Mouse (Mus musculus): ENCODE measurements around the gene Zc3h4.

Gene Zc3h4

GRCm38 (mm10) chr7:16401991-16402431 lies 1.3 kb downstream of the Zc3h4 start:
- peak; percentile 44 for DNase-seq

- no peak for DNase-seq
Observed at GRCm38 (mm10) chr7:16402449-16402848, 1.7 kb downstream of the Zc3h4 start.

DNA sequence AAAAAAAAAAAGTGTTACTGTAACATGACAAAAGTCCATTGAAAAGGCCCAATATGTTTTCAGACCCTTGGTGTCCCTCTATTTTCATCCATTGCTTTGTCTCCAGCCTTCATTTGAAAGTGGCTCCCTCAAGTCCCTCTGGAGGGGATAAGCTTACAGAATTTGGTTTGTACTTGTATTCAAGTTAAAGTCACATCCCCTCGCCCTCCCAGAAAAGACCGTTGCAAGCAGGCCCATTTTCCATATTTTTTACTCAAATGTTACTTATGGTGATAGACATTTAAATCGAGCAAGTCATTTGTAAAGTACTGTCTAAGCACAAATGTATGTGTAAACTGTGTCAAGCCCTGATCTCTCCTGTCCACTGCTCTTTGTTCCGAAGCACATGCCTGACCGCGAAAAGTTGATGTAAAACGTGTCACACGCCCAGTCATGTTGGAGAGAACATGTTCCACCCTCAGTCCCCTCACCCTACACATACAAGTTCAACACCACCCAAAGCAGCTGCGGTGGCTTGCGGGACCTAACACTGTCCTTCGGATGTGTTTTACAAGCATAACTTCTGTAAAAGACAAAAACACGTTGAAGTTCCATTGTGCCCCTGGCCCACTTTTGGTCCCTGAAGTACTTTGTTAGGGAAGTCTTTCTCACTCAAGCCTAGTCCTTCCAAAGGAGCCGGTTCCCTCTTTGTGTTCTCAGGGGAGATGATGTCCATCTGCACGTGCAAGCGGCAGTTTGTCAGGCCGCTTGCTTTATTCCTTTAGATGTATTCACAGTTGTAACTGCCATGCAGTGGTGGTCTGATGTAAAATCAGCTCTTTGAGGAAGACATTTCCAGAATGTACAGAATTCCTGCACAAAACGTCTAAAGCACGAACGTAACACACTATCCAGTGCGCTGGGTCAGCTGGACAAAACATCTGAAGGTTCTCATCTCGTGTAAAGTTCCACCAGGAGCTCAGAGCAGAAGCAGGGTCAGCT lies 2.5 kb downstream of the Zc3h4 start:
- DNase-seq, result no peak

GRCm38 (mm10) chr7:16404315-16405072 lies 3.8 kb downstream of the Zc3h4 start:
- no peak for DNase-seq

- peak; percentile 66 for DNase-seq
Observed at GRCm38 (mm10) chr7:16405073-16405455, 4.4 kb downstream of the Zc3h4 start.

- DNase-seq, result peak; percentile 80
Observed at GRCm38 (mm10) chr7:16405516-16406351, 5.0 kb downstream of the Zc3h4 start.

DNA sequence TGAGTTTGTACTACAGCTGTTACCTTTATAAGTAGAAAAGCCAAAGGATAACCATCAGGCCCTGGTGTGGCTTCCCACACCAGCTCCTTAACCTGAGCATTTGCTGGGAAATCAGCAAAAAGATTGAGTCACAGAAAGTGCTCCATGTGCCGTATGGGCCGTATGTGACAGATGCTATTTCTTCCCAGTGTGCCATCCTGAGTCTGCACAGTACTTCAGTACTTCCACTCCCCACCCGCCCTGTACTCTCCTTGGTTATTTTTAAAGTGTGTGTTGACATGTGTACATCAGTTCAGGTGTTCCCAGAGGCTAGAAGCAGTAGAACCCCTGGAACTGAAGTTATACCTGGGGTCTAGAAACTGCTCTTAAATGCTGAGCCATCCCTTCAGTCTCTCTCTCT lies 6.3 kb downstream of the Zc3h4 start:
- DNase-seq, result no peak

DNA sequence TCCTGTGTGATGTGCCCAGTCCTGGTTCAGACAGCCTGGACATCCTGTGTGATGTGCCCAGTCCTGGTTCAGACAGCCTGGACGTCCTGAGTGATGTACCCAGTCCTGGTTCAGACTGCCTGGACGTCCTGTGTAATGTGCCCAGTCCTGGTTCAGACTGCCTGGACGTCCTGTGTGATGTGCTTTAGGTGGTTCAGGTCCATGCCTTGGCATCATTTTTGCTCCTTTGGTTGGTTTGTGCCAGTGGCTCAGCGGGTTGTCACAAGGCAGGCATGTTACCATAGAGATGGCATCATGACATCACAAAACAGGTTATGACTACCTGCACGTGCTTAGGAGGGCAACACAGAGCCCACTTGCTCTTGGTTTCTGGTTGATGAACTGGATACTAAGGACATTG lies 10.4 kb downstream of the Zc3h4 start:
- no peak for DNase-seq

DNA sequence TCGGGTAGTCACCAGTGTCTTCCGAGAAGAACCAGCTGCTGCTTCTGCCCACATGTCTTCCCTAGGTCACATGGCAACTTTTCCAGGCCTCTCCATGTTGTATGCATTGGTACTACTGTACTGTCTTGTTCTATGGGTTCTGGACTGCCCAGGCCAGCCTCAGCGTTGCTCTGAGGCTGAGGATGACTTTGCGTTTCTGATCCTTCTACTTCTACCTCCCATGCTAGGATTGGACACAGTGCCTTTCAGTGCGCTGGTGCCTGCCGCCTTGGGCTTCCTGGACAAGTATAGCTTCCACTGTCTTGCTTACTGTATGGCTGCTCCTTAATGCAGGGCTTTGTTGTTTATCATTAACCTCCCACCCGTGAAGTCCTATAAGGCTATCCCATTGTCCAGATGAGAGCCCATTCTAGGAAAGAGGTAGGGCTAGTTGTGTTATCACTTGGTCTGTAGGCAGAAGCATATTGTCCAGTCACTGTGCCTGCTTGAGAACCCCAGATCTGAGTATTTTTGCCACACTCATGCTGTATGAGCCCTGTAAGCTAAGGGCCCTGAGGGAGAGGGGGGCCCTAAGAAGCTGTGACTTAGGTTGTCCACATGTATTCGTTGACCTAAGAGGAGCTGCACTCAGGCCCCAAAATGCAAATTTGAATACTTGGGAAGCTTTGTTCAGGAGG lies 11.6 kb downstream of the Zc3h4 start:
- no peak for DNase-seq

GRCm38 (mm10) chr7:16412930-16413329 lies 12.2 kb downstream of the Zc3h4 start:
- no peak for DNase-seq

DNA sequence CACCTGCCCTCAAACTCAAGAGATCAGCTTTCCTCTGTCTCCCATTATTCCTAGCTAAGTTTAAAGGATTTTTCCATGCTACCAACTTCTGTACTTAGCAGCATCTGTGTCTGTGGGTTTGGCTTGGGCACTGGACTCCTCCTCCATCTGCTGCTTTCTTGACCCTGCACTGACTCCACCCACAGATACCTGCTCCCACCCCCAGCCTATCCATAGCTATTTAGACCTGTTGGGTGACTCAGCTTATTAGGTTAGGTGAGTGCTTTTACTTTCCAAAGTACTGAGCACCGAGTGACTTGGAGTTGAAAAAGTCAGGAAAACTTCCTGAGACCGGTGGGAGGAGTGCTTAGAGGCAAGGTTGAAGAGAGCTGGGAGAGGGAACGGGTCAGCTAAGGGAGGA lies 14.7 kb downstream of the Zc3h4 start:
- DNase-seq, result peak; percentile 49

- peak; percentile 80 for DNase-seq
Observed at GRCm38 (mm10) chr7:16417141-16417771, 16.5 kb downstream of the Zc3h4 start.

DNA sequence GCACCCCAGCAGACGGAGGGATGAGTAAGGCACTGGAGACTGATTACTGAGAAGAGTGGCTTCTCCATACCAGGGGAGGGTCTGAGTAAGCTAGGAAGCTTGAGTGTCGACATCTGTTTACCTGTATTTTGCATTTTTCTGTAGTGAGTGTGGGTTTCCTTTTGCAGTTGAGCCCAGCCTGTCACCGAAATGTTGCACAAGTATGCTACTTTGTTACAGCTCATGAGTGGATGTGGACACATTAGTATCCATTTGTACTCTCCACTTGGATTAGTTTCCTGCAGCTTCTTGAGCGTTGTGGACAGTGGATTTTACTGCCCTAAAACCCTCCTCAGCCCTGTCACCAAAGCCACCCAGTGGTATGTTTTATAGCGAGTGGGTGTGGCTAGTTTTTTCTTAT lies 18.0 kb downstream of the Zc3h4 start:
- DNase-seq, result no peak

- no peak for DNase-seq
Observed at GRCm38 (mm10) chr7:16420493-16421118, 19.9 kb downstream of the Zc3h4 start.

- no peak for DNase-seq
Observed at GRCm38 (mm10) chr7:16422222-16422856, 21.6 kb downstream of the Zc3h4 start.

- DNase-seq, result no peak
Observed at GRCm38 (mm10) chr7:16423731-16424130, 23.0 kb downstream of the Zc3h4 start.

DNA sequence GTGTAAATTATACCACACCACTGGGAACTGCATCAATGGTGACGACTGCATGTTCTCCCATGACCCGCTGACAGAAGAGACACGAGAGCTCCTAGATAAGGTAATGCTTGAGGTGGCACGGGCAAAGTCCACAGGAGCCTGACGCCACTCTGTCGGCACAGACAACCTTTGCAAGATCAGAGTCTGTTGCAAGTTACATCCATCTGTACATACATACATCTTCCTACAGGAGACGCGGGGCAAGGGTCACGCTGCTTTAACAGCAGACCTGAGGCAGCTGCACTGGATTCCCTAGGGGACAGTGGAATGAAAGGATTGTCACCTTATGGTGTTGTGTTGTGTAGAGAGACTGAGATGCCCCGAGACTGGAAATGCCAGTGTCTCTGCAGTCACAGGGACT lies 25.0 kb downstream of the Zc3h4 start:
- no peak for DNase-seq

DNA sequence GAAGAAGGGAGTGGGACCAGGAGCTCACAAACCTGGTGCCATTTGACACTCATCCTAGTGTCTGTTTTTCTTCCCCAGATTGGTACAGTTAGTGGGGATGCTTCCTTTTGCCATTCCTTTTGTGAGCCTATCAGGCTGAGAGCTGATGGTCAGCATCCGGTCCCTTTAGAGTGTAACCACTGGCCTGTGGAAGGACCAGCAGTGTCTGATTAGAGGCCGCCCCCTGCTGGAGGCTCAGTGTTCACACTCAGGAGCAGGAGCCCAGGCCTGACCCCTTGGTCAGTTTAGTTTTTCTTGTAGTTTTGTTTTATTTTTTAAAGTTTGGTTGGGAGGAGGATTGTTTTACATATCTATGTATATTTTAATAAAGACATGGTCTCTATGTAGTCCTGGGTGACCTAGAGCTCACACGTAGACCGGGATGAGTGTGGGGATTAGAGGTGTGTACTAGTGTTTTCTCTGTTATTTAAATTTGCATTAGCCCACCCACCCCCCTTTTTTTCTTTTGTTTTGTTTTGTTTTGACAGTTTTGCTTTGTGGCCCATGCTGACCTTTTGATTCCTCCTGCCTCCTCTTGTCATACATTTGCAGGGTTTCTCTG lies 25.5 kb downstream of the Zc3h4 start:
- DNase-seq, result peak; percentile 89

DNA sequence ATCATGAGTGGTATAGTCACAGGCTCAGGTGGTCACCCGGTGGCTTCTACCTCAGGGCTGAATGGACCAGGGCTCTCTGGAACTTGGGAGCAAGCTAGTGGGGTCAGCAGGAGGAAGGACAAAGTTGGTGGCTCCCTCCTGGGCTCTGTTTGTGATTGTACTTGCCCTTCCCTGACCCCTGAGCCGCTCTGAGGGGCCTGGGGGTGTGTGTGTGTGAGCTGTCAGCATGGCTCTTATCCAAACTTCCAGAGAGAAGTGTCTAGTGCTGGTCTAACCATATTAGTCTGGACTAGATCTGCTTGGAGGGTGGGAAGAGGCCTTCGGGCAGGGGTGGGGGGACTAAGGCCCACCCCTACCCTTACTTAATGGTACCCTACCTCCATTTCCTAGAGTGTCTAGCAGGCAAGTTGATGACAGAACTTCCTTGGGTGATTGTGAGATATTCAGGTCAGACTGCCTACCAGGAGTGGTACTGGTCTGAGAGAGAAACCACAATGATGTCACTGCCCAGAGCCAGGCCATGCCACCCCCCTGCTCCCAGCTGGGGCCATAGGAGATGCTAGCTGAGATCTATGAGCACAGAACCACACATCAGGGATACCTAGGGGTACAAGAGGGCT lies 32.8 kb downstream of the Zc3h4 start:
- DNase-seq, result no peak

GRCm38 (mm10) chr7:16435088-16435487 lies 34.4 kb downstream of the Zc3h4 start:
- DNase-seq, result no peak

Data from kidney, postnatal 14 days (tissue).